Mouse (Mus musculus): ENCODE measurements around the gene Atpaf1. TPM values are rescaled to one million over a fixed set of nuclear protein-coding genes. Genes with fewer than 3 reads are reported as not detected.

The Atpaf1 gene
- polyA plus RNA-seq, 1 experiment from 2014 or later, result 30.1 TPM

- no peak overlapping the region for H3K9ac ChIP-seq (ENCODE audit: low read length)
- 96% methylated on average over 1 of the region's 1 CpGs for WGBS
- H3K4me1 ChIP-seq (ENCODE audit: control insufficient read depth, insufficient read depth, low read length), result no peaks in the 10 kb centered on the region
- no peaks in the 10 kb centered on the region for H3K27me3 ChIP-seq (replicated peaks; ENCODE audit: control insufficient read depth, insufficient read depth, low read length)
- ATAC-seq, result no peak
- no peak overlapping the region for H3K4me2 ChIP-seq (ENCODE audit: low read length)
- H3K36me3 ChIP-seq (ENCODE audit: control insufficient read depth, insufficient read depth, low read length), result peaks cover 41% of the 10 kb centered on the region
- no peak overlapping the region for H3K27ac ChIP-seq (ENCODE audit: low read depth, low read length)
- H3K4me3 ChIP-seq (ENCODE audit: low read depth, low read length), result no peak overlapping the region
- DNase-seq (ENCODE audit: low spot score), result no peak
- H3K9me3 ChIP-seq (replicated peaks; ENCODE audit: control insufficient read depth, low read length), result no peaks in the 10 kb centered on the region
Observed at GRCm38 (mm10) chr4:115754851-115755250, 29.8 kb upstream of the Atpaf1 start.

DNA sequence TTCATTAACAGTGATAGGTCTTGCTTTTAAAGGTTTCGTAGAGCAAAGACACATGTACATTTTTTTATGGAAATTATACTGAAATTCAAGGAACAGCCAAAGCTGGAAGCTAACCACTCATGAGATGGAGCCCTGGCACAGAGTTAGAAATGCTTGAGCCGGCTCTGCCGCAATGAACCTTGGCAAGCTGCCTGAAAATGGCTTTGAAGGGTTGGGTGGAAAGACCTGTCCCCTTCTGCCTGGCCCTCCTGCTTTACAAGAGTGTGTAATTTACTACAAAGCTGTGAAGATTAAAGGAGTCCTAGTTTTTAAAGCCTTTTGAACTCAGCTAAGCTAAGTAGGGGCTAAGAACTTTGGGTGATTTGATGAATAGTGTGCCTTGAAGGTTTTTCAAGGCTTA lies 23.4 kb upstream of the Atpaf1 start:
- no peak overlapping the region for H3K4me2 ChIP-seq (ENCODE audit: low read length)
- H3K9ac ChIP-seq (ENCODE audit: low read length), result no peak overlapping the region
- H3K27ac ChIP-seq (ENCODE audit: low read depth, low read length), result no peak overlapping the region
- no peak overlapping the region for H3K4me3 ChIP-seq (ENCODE audit: low read depth, low read length)
- no peaks in the 10 kb centered on the region for H3K4me1 ChIP-seq (ENCODE audit: control insufficient read depth, insufficient read depth, low read length)
- WGBS, result 39% methylated on average over 3 of the region's 3 CpGs
- DNase-seq (ENCODE audit: low spot score), result peak; percentile 67
- ATAC-seq, result no peak
- H3K27me3 ChIP-seq (replicated peaks; ENCODE audit: control insufficient read depth, insufficient read depth, low read length), result no peaks in the 10 kb centered on the region
- H3K36me3 ChIP-seq (ENCODE audit: control insufficient read depth, insufficient read depth, low read length), result peaks cover 59% of the 10 kb centered on the region
- no peaks in the 10 kb centered on the region for H3K9me3 ChIP-seq (replicated peaks; ENCODE audit: control insufficient read depth, low read length)

DNA sequence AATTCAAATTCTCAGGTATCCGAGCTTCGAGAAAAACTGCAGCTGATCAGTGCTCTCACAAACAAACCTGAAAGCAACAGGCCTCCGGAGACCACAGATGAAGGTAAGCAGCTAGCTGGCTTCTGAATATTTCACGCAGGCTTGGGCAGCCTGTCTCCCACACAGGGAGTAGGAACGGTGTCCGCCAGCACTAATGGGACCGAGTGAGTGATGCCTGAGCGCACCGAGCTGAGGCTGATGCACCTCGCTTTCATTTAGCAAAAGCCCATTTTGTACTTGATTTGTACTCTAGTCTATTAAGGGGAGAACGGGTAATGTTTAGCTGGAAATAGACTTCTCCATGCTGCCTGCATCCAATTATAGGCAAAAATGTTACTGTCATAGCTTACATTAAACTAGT lies 20.0 kb upstream of the Atpaf1 start:
- Histone ChIP-seq H3K27ac (ENCODE audit: low read depth, low read length) (no peak overlapping the region), H3K9me3 (replicated peaks; ENCODE audit: control insufficient read depth, low read length) (no peaks in the 10 kb centered on the region), H3K36me3 (ENCODE audit: control insufficient read depth, insufficient read depth, low read length) (peaks cover 56% of the 10 kb centered on the region), H3K27me3 (replicated peaks; ENCODE audit: control insufficient read depth, insufficient read depth, low read length) (no peaks in the 10 kb centered on the region), H3K4me3 (ENCODE audit: low read depth, low read length) (no peak overlapping the region), H3K4me1 (ENCODE audit: control insufficient read depth, insufficient read depth, low read length) (no peaks in the 10 kb centered on the region), H3K9ac (ENCODE audit: low read length) (no peak overlapping the region), H3K4me2 (ENCODE audit: low read length) (no peak overlapping the region)
- DNase-seq (ENCODE audit: low spot score) (no peak), ATAC-seq (no peak)
- 79% methylated on average over 11 of the region's 11 CpGs for WGBS

- no peak overlapping the region for H3K4me3 ChIP-seq (ENCODE audit: low read depth, low read length)
- H3K9ac ChIP-seq (ENCODE audit: low read length), result no peak overlapping the region
- H3K27me3 ChIP-seq (replicated peaks; ENCODE audit: control insufficient read depth, insufficient read depth, low read length), result no peaks in the 10 kb centered on the region
- H3K9me3 ChIP-seq (replicated peaks; ENCODE audit: control insufficient read depth, low read length), result no peaks in the 10 kb centered on the region
- peaks cover 56% of the 10 kb centered on the region for H3K36me3 ChIP-seq (ENCODE audit: control insufficient read depth, insufficient read depth, low read length)
- no peak for ATAC-seq
- no peaks in the 10 kb centered on the region for H3K4me1 ChIP-seq (ENCODE audit: control insufficient read depth, insufficient read depth, low read length)
- no peak overlapping the region for H3K27ac ChIP-seq (ENCODE audit: low read depth, low read length)
- 65% methylated on average over 11 of the region's 11 CpGs for WGBS
- DNase-seq (ENCODE audit: low spot score), result no peak
- no peak overlapping the region for H3K4me2 ChIP-seq (ENCODE audit: low read length)
Observed at GRCm38 (mm10) chr4:115767647-115768467, 16.8 kb upstream of the Atpaf1 start.

DNA sequence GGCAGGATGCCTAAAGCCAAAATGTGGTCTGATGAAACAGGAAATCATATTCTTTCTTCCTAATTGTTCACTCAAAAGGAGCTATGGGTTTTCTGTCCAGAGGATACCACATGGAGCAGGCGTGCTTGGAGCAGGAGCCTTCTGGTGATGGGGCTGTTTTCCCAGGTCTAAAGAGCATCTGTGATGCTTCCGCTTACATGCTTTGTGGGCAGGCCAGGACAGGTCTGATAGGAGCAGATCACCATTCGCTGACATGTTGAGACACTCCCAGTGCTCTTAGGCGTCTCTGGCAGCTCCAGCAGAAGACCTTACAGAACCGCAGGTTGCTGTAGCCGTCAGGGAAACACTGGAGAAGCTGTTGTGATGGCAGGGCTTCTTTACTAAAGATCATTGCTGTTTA lies 9.6 kb upstream of the Atpaf1 start:
- peaks cover 48% of the 10 kb centered on the region for H3K36me3 ChIP-seq (ENCODE audit: control insufficient read depth, insufficient read depth, low read length)
- H3K4me1 ChIP-seq (ENCODE audit: control insufficient read depth, insufficient read depth, low read length), result no peaks in the 10 kb centered on the region
- H3K9me3 ChIP-seq (replicated peaks; ENCODE audit: control insufficient read depth, low read length), result no peaks in the 10 kb centered on the region
- no peak overlapping the region for H3K4me2 ChIP-seq (ENCODE audit: low read length)
- no peak overlapping the region for H3K4me3 ChIP-seq (ENCODE audit: low read depth, low read length)
- no peak for ATAC-seq
- no peaks in the 10 kb centered on the region for H3K27me3 ChIP-seq (replicated peaks; ENCODE audit: control insufficient read depth, insufficient read depth, low read length)
- WGBS, result 87% methylated on average over 6 of the region's 6 CpGs
- DNase-seq (ENCODE audit: low spot score), result no peak
- H3K27ac ChIP-seq (ENCODE audit: low read depth, low read length), result no peak overlapping the region
- no peak overlapping the region for H3K9ac ChIP-seq (ENCODE audit: low read length)

DNA sequence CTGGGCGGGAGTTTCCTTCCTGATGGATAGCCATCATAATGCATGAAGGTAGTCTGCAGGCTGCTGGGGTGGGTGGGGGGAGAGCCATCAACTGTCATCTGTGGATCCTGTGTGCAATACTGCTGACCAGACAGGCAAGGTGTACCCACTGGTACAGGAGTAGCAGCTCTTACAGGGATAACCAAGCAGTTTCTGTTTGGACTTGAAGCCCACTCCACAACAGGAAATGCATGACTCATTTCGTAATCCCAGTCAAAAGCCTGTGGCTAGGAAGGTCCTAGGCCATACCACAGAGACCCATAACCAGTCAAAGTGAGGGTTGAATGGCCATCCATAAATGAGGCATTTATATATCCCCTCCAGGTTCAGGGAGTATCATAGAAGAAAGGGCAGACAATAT lies 7.0 kb upstream of the Atpaf1 start:
- WGBS, result 89% methylated on average over 2 of the region's 2 CpGs
- H3K36me3 ChIP-seq (ENCODE audit: control insufficient read depth, insufficient read depth, low read length), result peaks cover 34% of the 10 kb centered on the region

DNA sequence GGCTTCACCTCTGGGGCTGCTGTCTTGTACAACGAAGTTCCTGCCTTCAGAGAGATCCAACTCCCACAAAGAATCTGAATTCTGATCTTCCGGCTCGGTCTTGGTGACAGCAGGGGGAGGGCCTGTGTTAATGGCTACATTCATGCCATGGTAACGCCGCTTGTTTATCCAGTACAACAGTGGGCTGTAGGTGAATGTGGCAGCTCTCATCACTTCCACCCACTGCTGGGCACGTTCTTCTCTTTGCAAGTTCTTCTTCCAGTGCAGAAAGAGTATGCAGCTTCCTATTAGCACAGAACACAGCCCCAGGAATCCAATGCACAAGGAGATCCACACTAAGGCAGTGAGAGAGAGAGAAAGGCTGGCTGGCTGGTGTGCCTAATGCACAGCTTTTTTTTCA lies 4.3 kb upstream of the Atpaf1 start:
- Histone ChIP-seq H3K36me3 (ENCODE audit: control insufficient read depth, insufficient read depth, low read length) (peaks cover 12% of the 10 kb centered on the region), H3K4me1 (ENCODE audit: control insufficient read depth, insufficient read depth, low read length) (no peaks in the 10 kb centered on the region), H3K9me3 (replicated peaks; ENCODE audit: control insufficient read depth, low read length) (no peaks in the 10 kb centered on the region), H3K27me3 (replicated peaks; ENCODE audit: control insufficient read depth, insufficient read depth, low read length) (no peaks in the 10 kb centered on the region), H3K4me3 (ENCODE audit: low read depth, low read length) (no peak overlapping the region), H3K27ac (ENCODE audit: low read depth, low read length) (no peak overlapping the region), H3K4me2 (ENCODE audit: low read length) (no peak overlapping the region), H3K9ac (ENCODE audit: low read length) (no peak overlapping the region)
- WGBS, result 51% methylated on average over 6 of the region's 6 CpGs
- ATAC-seq (no peak), DNase-seq (ENCODE audit: low spot score) (no peak)

More for the DNA sequence above, 7.0 kb upstream of the Atpaf1 start:
- ATAC-seq (no peak), DNase-seq (ENCODE audit: low spot score) (no peak)
- Histone ChIP-seq H3K4me2 (ENCODE audit: low read length) (no peak overlapping the region), H3K4me3 (ENCODE audit: low read depth, low read length) (no peak overlapping the region), H3K9ac (ENCODE audit: low read length) (no peak overlapping the region), H3K27ac (ENCODE audit: low read depth, low read length) (no peak overlapping the region), H3K27me3 (replicated peaks; ENCODE audit: control insufficient read depth, insufficient read depth, low read length) (no peaks in the 10 kb centered on the region), H3K9me3 (replicated peaks; ENCODE audit: control insufficient read depth, low read length) (no peaks in the 10 kb centered on the region), H3K4me1 (ENCODE audit: control insufficient read depth, insufficient read depth, low read length) (no peaks in the 10 kb centered on the region)

GRCm38 (mm10) chr4:115780918-115781317 lies 3.7 kb upstream of the Atpaf1 start, which contains the start of gene Tex38:
Gene Tex38 (minus strand): TSS chr4:115781018.
- 92% methylated on average over 3 of the region's 3 CpGs for WGBS
- H3K9ac ChIP-seq (ENCODE audit: low read length), result no peak within 1 kb of the TSS
- DNase-seq (ENCODE audit: low spot score), result no peak
- H3K36me3 ChIP-seq (ENCODE audit: control insufficient read depth, insufficient read depth, low read length), result 0 out of 2 replicates have a peak, but pooled peaks cover 9% of the 10 kb centered on the region
- H3K4me2 ChIP-seq (ENCODE audit: low read length), result no peak within 1 kb of the TSS
- no peaks in the 10 kb centered on the region for H3K27me3 ChIP-seq (replicated peaks; ENCODE audit: control insufficient read depth, insufficient read depth, low read length)
- H3K4me3 ChIP-seq (ENCODE audit: low read depth, low read length), result no peak within 1 kb of the TSS
- no peak within 1 kb of the TSS for H3K27ac ChIP-seq (ENCODE audit: low read depth, low read length)
- H3K4me1 ChIP-seq (ENCODE audit: control insufficient read depth, insufficient read depth, low read length), result peaks cover 5% of the 10 kb centered on the region; the same call in 1 of the 2 replicates
- no peak for ATAC-seq
- H3K9me3 ChIP-seq (replicated peaks; ENCODE audit: control insufficient read depth, low read length), result no peaks in the 10 kb centered on the region

- H3K27me3 ChIP-seq (replicated peaks; ENCODE audit: control insufficient read depth, insufficient read depth, low read length), result no peaks in the 10 kb centered on the region
- 85% methylated on average over 5 of the region's 5 CpGs for WGBS
- ATAC-seq (no peak), DNase-seq (ENCODE audit: low spot score) (no peak)
- H3K9ac ChIP-seq (ENCODE audit: low read length), result no peak overlapping the region
- H3K36me3 ChIP-seq (ENCODE audit: control insufficient read depth, insufficient read depth, low read length), result no peaks in the 10 kb centered on the region
- H3K9me3 ChIP-seq (replicated peaks; ENCODE audit: control insufficient read depth, low read length), result no peaks in the 10 kb centered on the region
- H3K4me2 ChIP-seq (ENCODE audit: low read length), result no peak overlapping the region
- peaks cover 5% of the 10 kb centered on the region; the same call in 1 of the 2 replicates for H3K4me1 ChIP-seq (ENCODE audit: control insufficient read depth, insufficient read depth, low read length)
- no peak overlapping the region for H3K27ac ChIP-seq (ENCODE audit: low read depth, low read length)
- no peak overlapping the region for H3K4me3 ChIP-seq (ENCODE audit: low read depth, low read length)
Observed at GRCm38 (mm10) chr4:115782026-115782805, 2.4 kb upstream of the Atpaf1 start.

All from forebrain, embryonic 14.5 days (tissue).